Mouse (Mus musculus) left cerebral cortex, adult 8-10 months (tissue): ENCODE measurements at regions not wholly inside any gene's neighbourhood (a gene's known extent, or its start where the extent isn't known, plus 50 kb on each side); places are given as distances from the start of the nearest gene placed in this dataset.

Experiments
- DNase-seq, 2 experiments: peaks; one replicate each; pipeline ENCODE4 v3.0.0; 2022; ENCODE audit warnings: low spot score in 2 of 2

- DNase-seq = no peak
Measured at GRCm38 (mm10) chr12:33714392-33714791, 213.8 kb upstream of the Ferd3l start.

- no peak for DNase-seq
Measured at GRCm38 (mm10) chr12:33715997-33716396, 212.2 kb upstream of the Ferd3l start.

- no peak for DNase-seq
Measured at GRCm38 (mm10) chr12:33717053-33717452, 211.2 kb upstream of the Ferd3l start.

- DNase-seq = no peak
Measured at GRCm38 (mm10) chr12:33717601-33718260, 210.5 kb upstream of the Ferd3l start.

GRCm38 (mm10) chr12:33719063-33719462, 209.2 kb upstream of the Ferd3l start:
- no peak for DNase-seq

GRCm38 (mm10) chr12:33731937-33732336, 196.3 kb upstream of the Ferd3l start:
- no peak for DNase-seq

- DNase-seq = no peak
Measured at GRCm38 (mm10) chr12:33775563-33776468, 152.4 kb upstream of the Ferd3l start.

- no peak for DNase-seq
Measured at GRCm38 (mm10) chr12:33778477-33778876, 149.7 kb upstream of the Ferd3l start.

- no peak for DNase-seq
Measured at GRCm38 (mm10) chr12:33779898-33780297, 148.3 kb upstream of the Ferd3l start.

GRCm38 (mm10) chr12:33804206-33804791, 123.9 kb upstream of the Ferd3l start:
- DNase-seq = no peak

- DNase-seq = no peak
Measured at GRCm38 (mm10) chr12:33825571-33825970, 102.7 kb upstream of the Ferd3l start.

- no peak for DNase-seq
Measured at GRCm38 (mm10) chr12:33849088-33849487, 79.1 kb upstream of the Ferd3l start.

GRCm38 (mm10) chr12:33851736-33852135, 76.5 kb upstream of the Ferd3l start:
- DNase-seq = no peak
